Mouse (Mus musculus): ENCODE data around the gene Tmem135. TPM values are rescaled to one million over a fixed set of nuclear protein-coding genes. Genes with fewer than 3 reads are reported as not detected.
A peak's percentile ranks its signal among the peaks of the same experiment; 100 is the strongest.

The Tmem135 gene
- total and polyA plus RNA-seq, 3 experiments = 23.1 to 108 (median 25.1) TPM

DNA sequence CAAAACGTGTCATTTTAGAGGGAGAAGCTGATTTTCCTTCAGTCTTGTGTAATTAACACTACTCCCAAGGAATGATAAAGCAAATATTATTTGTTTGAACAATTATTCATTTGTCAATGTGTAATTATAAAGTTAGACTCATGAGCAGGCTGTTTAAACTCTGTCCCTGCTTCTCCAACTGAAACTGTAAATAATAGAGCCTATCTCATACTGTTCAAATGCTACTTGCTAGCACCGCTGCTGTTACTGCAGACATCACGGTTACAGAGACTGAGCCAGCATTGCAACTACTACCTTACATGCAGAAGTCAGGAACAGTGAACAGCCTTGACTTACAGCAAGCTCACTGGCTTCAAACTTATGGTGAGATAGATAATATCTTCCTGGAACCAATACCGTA is 229.6 kb downstream of the Tmem135 start:
- no peak for ATAC-seq (ENCODE audit: extremely low read depth, insufficient number of reproducible peaks, low FRiP score, poor library complexity, severe bottlenecking)
- no peak overlapping the region for H3K4me3 ChIP-seq (ENCODE audit: low read depth, low read length)
- H3K9me3 ChIP-seq (replicated peaks) = no peaks in the 10 kb centered on the region
- peaks cover 5% of the 10 kb centered on the region; the same call in 1 of the 2 replicates for H3K4me1 ChIP-seq (ENCODE audit: insufficient read depth, low read depth, low read length)
- peaks cover 3% of the 10 kb centered on the region for H3K36me3 ChIP-seq (replicated peaks)
- DNase-seq (ENCODE audit: low spot score) = no peak
- TF ChIP-seq POLR2AphosphoS5 (IDR thresholded peaks at IDR 0.05; ENCODE audit: insufficient replicate concordance, low read depth, low read length) (no peak), CTCF (IDR thresholded peaks at IDR 0.05; ENCODE audit: low read depth, low read length) (no peak), TAL1 (conservative IDR thresholded peaks at IDR 0.05; ENCODE audit: low read depth, low read length) (no peak), GATA1 (IDR thresholded peaks at IDR 0.05; ENCODE audit: borderline replicate concordance, low read length) (no peak), GATA2 (IDR thresholded peaks at IDR 0.05; ENCODE audit: borderline replicate concordance, low read depth, low read length) (no peak)
- H3K27me3 ChIP-seq (ENCODE audit: insufficient read depth, low read length) = no peaks in the 10 kb centered on the region

DNA sequence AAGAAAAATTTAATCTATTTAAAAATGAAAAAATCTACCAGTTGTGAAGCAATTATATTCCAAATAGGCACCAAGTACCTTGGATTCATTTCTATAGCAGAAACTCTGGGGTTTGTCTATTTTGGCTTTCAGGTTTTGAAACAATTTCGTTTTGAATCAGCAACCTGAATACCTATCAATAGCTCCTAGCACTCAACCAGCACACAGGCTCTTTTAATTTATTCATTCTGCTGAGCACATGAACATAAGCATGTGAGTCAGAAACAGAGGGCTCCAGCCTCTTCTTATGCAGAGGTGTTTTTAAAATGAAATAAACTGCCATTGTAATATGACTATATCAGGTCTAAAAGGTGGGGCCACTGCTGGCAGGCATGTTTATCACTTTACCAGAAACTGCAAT is 231.0 kb downstream of the Tmem135 start:
- H3K27me3 ChIP-seq (ENCODE audit: insufficient read depth, low read length) = no peaks in the 10 kb centered on the region
- peaks cover 5% of the 10 kb centered on the region; the same call in 1 of the 2 replicates for H3K4me1 ChIP-seq (ENCODE audit: insufficient read depth, low read depth, low read length)
- DNase-seq (ENCODE audit: low spot score) (no peak), ATAC-seq (ENCODE audit: extremely low read depth, insufficient number of reproducible peaks, low FRiP score, poor library complexity, severe bottlenecking) (no peak)
- H3K36me3 ChIP-seq (replicated peaks) = no peaks in the 10 kb centered on the region
- TF ChIP-seq CTCF (IDR thresholded peaks at IDR 0.05; ENCODE audit: low read depth, low read length) (no peak), POLR2AphosphoS5 (IDR thresholded peaks at IDR 0.05; ENCODE audit: insufficient replicate concordance, low read depth, low read length) (no peak), GATA2 (IDR thresholded peaks at IDR 0.05; ENCODE audit: borderline replicate concordance, low read depth, low read length) (no peak), TAL1 (conservative IDR thresholded peaks at IDR 0.05; ENCODE audit: low read depth, low read length) (no peak), GATA1 (IDR thresholded peaks at IDR 0.05; ENCODE audit: borderline replicate concordance, low read length) (no peak)
- H3K4me3 ChIP-seq (ENCODE audit: low read depth, low read length) = no peak overlapping the region
- no peaks in the 10 kb centered on the region for H3K9me3 ChIP-seq (replicated peaks)

DNA sequence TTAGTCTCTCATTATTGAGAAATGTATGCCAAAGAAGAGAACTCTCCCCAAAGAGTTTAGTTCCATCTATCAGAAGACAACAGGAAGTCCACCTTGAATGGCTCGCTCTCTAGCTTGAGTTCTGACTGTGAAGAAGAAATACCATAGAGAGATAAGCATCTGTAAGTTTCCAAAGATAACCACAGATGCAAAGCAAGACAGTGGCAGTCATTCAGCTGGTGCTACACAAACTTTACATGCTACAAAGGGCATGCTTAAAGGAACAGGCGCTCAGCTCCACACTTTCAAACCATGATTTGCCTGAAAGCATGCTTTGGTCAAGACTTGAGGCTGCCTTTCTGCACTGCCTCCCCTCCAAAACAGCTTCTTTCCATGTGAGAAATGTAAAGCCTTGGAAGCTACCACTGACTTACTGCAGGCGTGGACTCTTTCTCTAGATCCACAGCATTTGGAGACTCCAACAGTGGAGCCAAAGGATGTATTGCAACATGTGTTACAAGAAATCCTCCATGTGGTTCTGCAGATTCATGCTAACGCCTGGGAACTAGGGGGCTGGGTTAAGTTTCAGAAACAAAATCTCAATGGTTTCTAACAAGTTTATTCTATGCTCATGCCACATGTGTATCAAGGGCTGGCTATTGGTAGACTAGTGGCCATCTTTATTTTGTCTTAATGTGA is 232.1 kb downstream of the Tmem135 start:
- Histone ChIP-seq H3K36me3 (replicated peaks) (no peaks in the 10 kb centered on the region), H3K27me3 (ENCODE audit: insufficient read depth, low read length) (no peaks in the 10 kb centered on the region), H3K4me1 (ENCODE audit: insufficient read depth, low read depth, low read length) (peaks cover 5% of the 10 kb centered on the region; the same call in 1 of the 2 replicates), H3K9me3 (replicated peaks) (no peaks in the 10 kb centered on the region), H3K4me3 (ENCODE audit: low read depth, low read length) (no peak overlapping the region)
- no peak for DNase-seq (ENCODE audit: low spot score)
- TF ChIP-seq TAL1 (conservative IDR thresholded peaks at IDR 0.05; ENCODE audit: low read depth, low read length) (no peak), GATA1 (IDR thresholded peaks at IDR 0.05; ENCODE audit: borderline replicate concordance, low read length) (no peak), GATA2 (IDR thresholded peaks at IDR 0.05; ENCODE audit: borderline replicate concordance, low read depth, low read length) (no peak), CTCF (IDR thresholded peaks at IDR 0.05; ENCODE audit: low read depth, low read length) (no peak), POLR2AphosphoS5 (IDR thresholded peaks at IDR 0.05; ENCODE audit: insufficient replicate concordance, low read depth, low read length) (no peak)
- ATAC-seq (ENCODE audit: extremely low read depth, insufficient number of reproducible peaks, low FRiP score, poor library complexity, severe bottlenecking) = peak; percentile 46; the same call in 1 of the 2 replicates

DNA sequence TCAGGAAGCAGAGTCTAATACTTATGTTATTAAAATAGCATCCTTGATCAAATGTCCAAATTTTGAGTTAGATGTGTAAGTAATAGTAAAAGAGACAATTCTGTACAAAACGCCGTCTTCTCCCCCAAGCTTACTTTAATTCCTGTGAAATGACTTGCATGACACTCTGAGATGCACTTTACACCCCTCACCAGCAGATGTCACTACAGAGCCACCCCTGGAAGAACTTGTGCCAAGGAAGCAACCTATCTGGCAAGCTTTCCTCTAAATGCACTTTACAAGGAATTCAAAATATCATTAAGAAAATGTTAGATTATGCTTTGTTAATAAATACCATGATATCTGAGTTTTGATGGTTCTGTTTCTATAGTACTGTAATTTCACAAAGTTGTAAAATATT is 235.4 kb downstream of the Tmem135 start:
- H3K4me3 ChIP-seq (ENCODE audit: low read depth, low read length) = no peak overlapping the region
- no peaks in the 10 kb centered on the region for H3K27me3 ChIP-seq (ENCODE audit: insufficient read depth, low read length)
- ATAC-seq (ENCODE audit: extremely low read depth, insufficient number of reproducible peaks, low FRiP score, poor library complexity, severe bottlenecking) (0 out of 2 replicates have a peak, but pooled peaks have one; percentile 55), DNase-seq (ENCODE audit: low spot score) (peak; percentile 21)
- peaks cover 5% of the 10 kb centered on the region; the same call in 1 of the 2 replicates for H3K4me1 ChIP-seq (ENCODE audit: insufficient read depth, low read depth, low read length)
- no peak for TF ChIP-seq GATA1 (IDR thresholded peaks at IDR 0.05; ENCODE audit: borderline replicate concordance, low read length)
- TF ChIP-seq POLR2AphosphoS5 (IDR thresholded peaks at IDR 0.05; ENCODE audit: insufficient replicate concordance, low read depth, low read length) = no peak
- TF ChIP-seq GATA2 (IDR thresholded peaks at IDR 0.05; ENCODE audit: borderline replicate concordance, low read depth, low read length) = no peak
- no peak for TF ChIP-seq TAL1 (conservative IDR thresholded peaks at IDR 0.05; ENCODE audit: low read depth, low read length)
- TF ChIP-seq CTCF (IDR thresholded peaks at IDR 0.05; ENCODE audit: low read depth, low read length) = peak; percentile 91
- H3K9me3 ChIP-seq (replicated peaks) = no peaks in the 10 kb centered on the region
- H3K36me3 ChIP-seq (replicated peaks) = peaks cover 3% of the 10 kb centered on the region

DNA sequence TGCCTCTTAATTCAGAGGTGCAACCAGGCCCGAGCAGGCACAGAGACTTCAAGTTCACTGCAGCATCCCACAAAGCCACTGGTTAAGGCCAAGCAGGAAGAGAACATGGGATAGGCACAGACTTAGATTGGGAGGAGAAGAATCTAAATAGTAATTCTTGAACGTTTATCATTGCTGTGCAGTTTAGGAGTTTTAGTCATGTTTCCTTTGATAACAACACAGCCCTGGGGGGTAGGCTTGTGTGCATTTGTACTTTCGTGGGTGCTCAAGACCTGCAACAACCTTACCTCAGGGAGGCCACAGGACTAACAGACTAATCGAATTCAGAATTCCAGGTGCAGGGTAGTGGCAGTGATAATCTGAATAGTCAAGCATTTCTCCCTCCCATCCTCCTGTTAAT is 238.5 kb downstream of the Tmem135 start:
- Histone ChIP-seq H3K27me3 (ENCODE audit: insufficient read depth, low read length) (no peaks in the 10 kb centered on the region), H3K36me3 (replicated peaks) (peaks cover 3% of the 10 kb centered on the region), H3K4me3 (ENCODE audit: low read depth, low read length) (no peak overlapping the region), H3K9me3 (replicated peaks) (no peaks in the 10 kb centered on the region), H3K4me1 (ENCODE audit: insufficient read depth, low read depth, low read length) (no peaks in the 10 kb centered on the region)
- TF ChIP-seq GATA1 (IDR thresholded peaks at IDR 0.05; ENCODE audit: borderline replicate concordance, low read length) = no peak
- no peak for TF ChIP-seq TAL1 (conservative IDR thresholded peaks at IDR 0.05; ENCODE audit: low read depth, low read length)
- ATAC-seq (ENCODE audit: extremely low read depth, insufficient number of reproducible peaks, low FRiP score, poor library complexity, severe bottlenecking) = no peak
- no peak for DNase-seq (ENCODE audit: low spot score)

DNA sequence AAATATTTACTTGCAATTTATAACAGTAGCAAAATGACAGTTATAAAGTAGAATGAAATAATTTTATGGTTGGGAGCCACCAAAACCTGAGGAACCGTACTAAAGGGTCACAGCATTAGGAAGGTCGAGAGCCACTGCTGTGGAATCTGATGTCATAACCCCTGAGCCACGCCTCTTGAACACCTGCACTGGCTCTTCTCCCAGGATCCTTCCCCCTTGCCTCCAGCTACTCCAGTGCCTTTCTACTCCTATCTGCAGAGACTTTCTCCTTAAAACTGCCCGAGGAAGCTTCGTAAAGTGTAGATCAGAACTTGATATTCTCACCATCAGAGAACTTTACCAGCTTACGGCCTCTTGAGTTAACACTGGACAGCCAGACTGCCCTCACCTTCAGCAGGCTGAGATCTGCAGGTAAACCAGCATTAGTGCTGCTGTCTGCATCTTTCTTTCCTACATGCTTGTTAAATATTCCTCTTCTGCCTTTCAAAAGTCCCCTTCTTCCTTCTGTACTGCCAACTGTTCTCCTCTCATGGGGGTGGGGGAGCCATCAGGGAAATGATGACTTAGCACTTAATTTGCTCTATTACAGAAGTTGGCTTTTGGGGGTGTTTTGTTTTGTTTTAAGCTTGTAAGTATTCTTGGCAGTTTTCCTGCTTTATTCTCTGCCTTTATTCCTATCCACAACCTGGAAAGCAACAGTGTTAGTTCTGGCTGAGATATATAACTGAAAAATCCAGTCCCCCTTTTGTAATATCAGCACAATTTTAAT is 242.2 kb downstream of the Tmem135 start:
- Histone ChIP-seq H3K36me3 (replicated peaks) (peaks cover 22% of the 10 kb centered on the region), H3K27me3 (ENCODE audit: insufficient read depth, low read length) (no peaks in the 10 kb centered on the region), H3K4me3 (ENCODE audit: low read depth, low read length) (no peak overlapping the region), H3K9me3 (replicated peaks) (no peaks in the 10 kb centered on the region), H3K4me1 (ENCODE audit: insufficient read depth, low read depth, low read length) (no peaks in the 10 kb centered on the region)
- TF ChIP-seq GATA2 (IDR thresholded peaks at IDR 0.05; ENCODE audit: borderline replicate concordance, low read depth, low read length) (no peak), POLR2AphosphoS5 (IDR thresholded peaks at IDR 0.05; ENCODE audit: insufficient replicate concordance, low read depth, low read length) (no peak), CTCF (IDR thresholded peaks at IDR 0.05; ENCODE audit: low read depth, low read length) (no peak), GATA1 (IDR thresholded peaks at IDR 0.05; ENCODE audit: borderline replicate concordance, low read length) (no peak)
- DNase-seq (ENCODE audit: low spot score) (no peak), ATAC-seq (ENCODE audit: extremely low read depth, insufficient number of reproducible peaks, low FRiP score, poor library complexity, severe bottlenecking) (no peak)

Data from G1E (cell line).